Mouse (Mus musculus): ENCODE measurements around the gene Apeh. TPM values are rescaled to one million over a fixed set of nuclear protein-coding genes. Genes with fewer than 3 reads are reported as not detected.

The Apeh gene
- total and polyA plus RNA-seq, 3 experiments: 69.0 to 76.1 TPM; not detected in 1

DNA sequence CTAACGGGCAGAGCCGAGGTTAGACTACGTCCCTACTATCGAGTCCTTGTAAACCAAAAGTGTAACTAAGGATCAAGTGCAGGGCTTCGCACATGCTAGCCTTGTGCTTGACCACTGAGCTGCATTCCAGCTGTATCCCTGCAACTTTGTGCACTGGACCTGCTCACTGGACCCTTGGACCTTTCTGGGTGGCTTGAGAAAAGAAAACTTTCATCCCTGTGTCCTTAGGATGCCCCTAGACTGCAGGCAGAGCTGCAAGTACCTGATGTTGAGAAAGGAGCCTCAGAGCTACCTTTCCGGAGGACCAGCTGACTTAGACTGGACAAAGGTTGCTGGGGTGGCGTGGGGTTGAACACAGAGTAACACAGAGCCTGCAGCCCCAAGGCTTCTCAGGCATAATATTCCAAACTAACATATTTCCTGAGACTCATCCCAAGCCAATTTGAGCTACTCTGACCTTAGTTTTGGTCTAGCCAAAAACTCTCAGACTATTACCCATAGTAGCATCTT, 3.7 kb downstream of the Apeh start:
- Histone ChIP-seq H3K27me3 (ENCODE audit: control insufficient read depth in 1 of 2, insufficient read depth in 2 of 2, low read length in 2 of 2) (no peaks in the 10 kb centered on the region), H3K4me1 (ENCODE audit: control insufficient read depth in 1 of 2, insufficient read depth in 2 of 2, low read length in 2 of 2) (peaks cover under 1 to 7% of the 10 kb centered on the region in 2 experiments; a peak in 3 of 4 replicates), H3K27ac (ENCODE audit: control insufficient read depth, low read depth, low read length) (no peak overlapping the region), H3K9me3 (replicated peaks; ENCODE audit: insufficient read depth, low read length) (no peaks in the 10 kb centered on the region), H3K79me2 (ENCODE audit: control insufficient read depth, insufficient read depth, low read length, poor library complexity) (peaks cover 10% of the 10 kb centered on the region), H3K9ac (ENCODE audit: control insufficient read depth, low read depth, low read length, poor library complexity, severe bottlenecking) (no peak overlapping the region), H3K36me3 (ENCODE audit: control insufficient read depth in 1 of 2, insufficient read depth in 2 of 2, low read length in 2 of 2) (peaks cover 0 to 3% of the 10 kb centered on the region in 2 experiments; a peak in 1 of 4 replicates), H3K4me3 (ENCODE audit: control insufficient read depth in 1 of 2, insufficient read depth in 1 of 2, low read depth in 2 of 2, low read length in 2 of 2) (no peak overlapping the region)
- no peak for DNase-seq (ENCODE audit: low read depth, low spot score)
- TF ChIP-seq MAX (IDR thresholded peaks at IDR 0.05; ENCODE audit: low read length) (no peak), SIN3A (IDR thresholded peaks at IDR 0.05; ENCODE audit: low read length) (no peak)

DNA sequence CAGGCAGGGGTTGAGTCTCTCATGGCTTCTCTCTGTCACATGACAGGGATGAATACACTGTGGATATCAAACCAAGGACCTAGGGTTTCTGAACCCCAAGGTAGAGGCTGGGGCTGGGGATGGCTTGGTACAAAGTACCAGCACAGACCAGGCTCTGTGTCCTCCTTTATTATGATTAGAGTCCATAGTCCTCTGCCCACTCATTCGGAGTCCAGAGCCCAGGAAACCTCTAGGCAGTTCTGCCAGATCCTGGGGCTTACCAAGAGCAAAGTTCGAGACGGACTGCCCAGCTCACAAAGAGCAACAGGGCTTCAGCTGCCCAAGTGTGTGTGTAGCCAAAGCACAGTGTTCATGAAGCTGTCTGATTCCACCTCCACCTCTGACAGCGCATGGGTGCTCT, 9.1 kb downstream of the Apeh start:
- no peak overlapping the region for H3K27ac ChIP-seq (ENCODE audit: control insufficient read depth, low read depth, low read length)
- H3K36me3 ChIP-seq (ENCODE audit: control insufficient read depth in 1 of 2, insufficient read depth in 2 of 2, low read length in 2 of 2): peaks cover 0 to 5% of the 10 kb centered on the region in 2 experiments; a peak in 2 of 4 replicates
- H3K4me1 ChIP-seq (ENCODE audit: control insufficient read depth in 1 of 2, insufficient read depth in 2 of 2, low read length in 2 of 2): peaks cover 0 to 5% of the 10 kb centered on the region in 2 experiments; a peak in 1 of 4 replicates

DNA sequence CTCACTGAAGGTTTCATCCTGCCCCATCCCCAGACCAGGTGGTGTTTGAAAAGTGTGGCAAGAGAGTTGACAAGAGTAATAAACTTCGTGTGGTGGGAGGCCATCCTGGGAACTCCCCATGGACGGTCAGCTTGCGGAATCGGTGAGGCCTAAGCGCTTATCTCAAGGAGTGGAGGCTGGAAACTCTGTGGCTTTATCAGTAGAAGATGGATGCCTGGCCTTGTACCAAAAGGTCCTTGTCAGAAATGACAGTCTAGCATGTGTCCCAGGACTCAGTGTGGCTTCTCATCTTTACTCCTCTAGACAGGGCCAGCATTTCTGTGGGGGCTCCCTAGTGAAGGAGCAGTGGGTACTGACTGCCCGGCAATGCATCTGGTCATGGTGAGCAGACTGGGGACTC, 10.8 kb downstream of the Apeh start:
- Histone ChIP-seq H3K4me3 (ENCODE audit: control insufficient read depth in 1 of 2, insufficient read depth in 1 of 2, low read depth in 2 of 2, low read length in 2 of 2) (no peak overlapping the region), H3K9ac (ENCODE audit: control insufficient read depth, low read depth, low read length, poor library complexity, severe bottlenecking) (no peak overlapping the region), H3K4me1 (ENCODE audit: control insufficient read depth in 1 of 2, insufficient read depth in 2 of 2, low read length in 2 of 2) (peaks cover 0 to 12% of the 10 kb centered on the region in 2 experiments; a peak in 2 of 4 replicates), H3K79me2 (ENCODE audit: control insufficient read depth, insufficient read depth, low read length, poor library complexity) (peaks cover 3% of the 10 kb centered on the region; the same call in 1 of the 2 replicates), H3K27me3 (ENCODE audit: control insufficient read depth in 1 of 2, insufficient read depth in 2 of 2, low read length in 2 of 2) (no peaks in the 10 kb centered on the region), H3K36me3 (ENCODE audit: control insufficient read depth in 1 of 2, insufficient read depth in 2 of 2, low read length in 2 of 2) (peaks cover 3 to 5% of the 10 kb centered on the region in 2 experiments), H3K27ac (ENCODE audit: control insufficient read depth, low read depth, low read length) (no peak overlapping the region), H3K9me3 (replicated peaks; ENCODE audit: insufficient read depth, low read length) (no peaks in the 10 kb centered on the region)
- no peak for DNase-seq (ENCODE audit: low read depth, low spot score)
- TF ChIP-seq RAD21 (IDR thresholded peaks at IDR 0.05; ENCODE audit: low read depth, low read length): no peak
- no peak for TF ChIP-seq EP300 (IDR thresholded peaks at IDR 0.05; ENCODE audit: low read depth in 1 of 2, low read length in 2 of 2)
- no peak for TF ChIP-seq CHD2 (IDR thresholded peaks at IDR 0.05; ENCODE audit: low read length)
- TF ChIP-seq RCOR1 (IDR thresholded peaks at IDR 0.05; ENCODE audit: low read depth, low read length): no peak
- TF ChIP-seq SMC3 (IDR thresholded peaks at IDR 0.05; ENCODE audit: low read depth, low read length): no peak
- no peak for TF ChIP-seq GATA1 (IDR thresholded peaks at IDR 0.05; ENCODE audit: low read depth, low read length)
- no peak for TF ChIP-seq TBP (IDR thresholded peaks at IDR 0.05; ENCODE audit: low read depth, low read length)
- no peak for TF ChIP-seq UBTF (IDR thresholded peaks at IDR 0.05; ENCODE audit: borderline replicate concordance, insufficient read depth, low read depth, low read length)
- no peak for TF ChIP-seq POLR2AphosphoS5 (IDR thresholded peaks at IDR 0.05; ENCODE audit: borderline replicate concordance, low read depth, low read length)
- TF ChIP-seq USF1 (IDR thresholded peaks at IDR 0.05; ENCODE audit: low read depth, low read length): no peak
- TF ChIP-seq KAT2A (conservative IDR thresholded peaks at IDR 0.05; ENCODE audit: low read depth, low read length): no peak

More for the DNA sequence above, 9.1 kb downstream of the Apeh start:
- Histone ChIP-seq H3K9me3 (replicated peaks; ENCODE audit: insufficient read depth, low read length) (no peaks in the 10 kb centered on the region), H3K4me3 (ENCODE audit: control insufficient read depth in 1 of 2, insufficient read depth in 1 of 2, low read depth in 2 of 2, low read length in 2 of 2) (no peak overlapping the region), H3K9ac (ENCODE audit: control insufficient read depth, low read depth, low read length, poor library complexity, severe bottlenecking) (no peak overlapping the region), H3K27me3 (ENCODE audit: control insufficient read depth in 1 of 2, insufficient read depth in 2 of 2, low read length in 2 of 2) (no peaks in the 10 kb centered on the region), H3K79me2 (ENCODE audit: control insufficient read depth, insufficient read depth, low read length, poor library complexity) (no peaks in the 10 kb centered on the region; the same call in 1 of the 2 replicates)
- no peak for TF ChIP-seq MXI1 (IDR thresholded peaks at IDR 0.05; ENCODE audit: low read depth, low read length)
- TF ChIP-seq POLR2AphosphoS5 (IDR thresholded peaks at IDR 0.05; ENCODE audit: borderline replicate concordance, low read depth, low read length): no peak
- DNase-seq (ENCODE audit: low read depth, low spot score): no peak
